Mouse (Mus musculus): ENCODE data around the gene Btnl2.

The Btnl2 gene

DNA sequence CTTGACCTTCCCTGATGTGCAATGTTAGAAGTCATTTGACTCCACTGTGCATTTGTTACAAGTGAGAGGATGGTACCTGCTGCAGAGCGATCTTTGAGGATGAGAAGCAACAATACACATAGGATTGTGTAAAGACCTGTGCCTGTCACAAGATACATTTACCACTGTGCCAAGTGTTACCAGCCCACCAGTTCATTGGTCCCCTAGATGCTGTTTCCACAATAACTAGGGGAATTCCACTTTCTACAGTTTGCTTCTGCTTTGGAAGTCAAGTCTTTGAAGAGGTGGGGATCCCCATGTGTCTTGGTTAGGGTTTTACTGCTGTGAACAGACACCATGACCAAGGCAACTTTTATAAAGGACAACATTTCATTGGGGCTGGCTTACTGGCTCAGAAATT, 23.4 kb upstream of the Btnl2 start:
- Histone ChIP-seq H3K4me1 (replicated peaks; ENCODE audit: low read depth, low read length) (peaks cover 4% of the 10 kb centered on the region; the same call in 1 of the 2 replicates), H3K36me3 (ENCODE audit: insufficient read depth, low read length) (no peaks in the 10 kb centered on the region), H3K27me3 (ENCODE audit: insufficient read depth, low read length) (peaks cover 6% of the 10 kb centered on the region; the same call in 1 of the 2 replicates), H3K9me3 (ENCODE audit: low read length) (no peaks in the 10 kb centered on the region), H3K4me3 (replicated peaks; ENCODE audit: low read length) (no peak overlapping the region)
- TF ChIP-seq NANOG (IDR thresholded peaks at IDR 0.05; ENCODE audit: borderline replicate concordance, low read length) = no peak

DNA sequence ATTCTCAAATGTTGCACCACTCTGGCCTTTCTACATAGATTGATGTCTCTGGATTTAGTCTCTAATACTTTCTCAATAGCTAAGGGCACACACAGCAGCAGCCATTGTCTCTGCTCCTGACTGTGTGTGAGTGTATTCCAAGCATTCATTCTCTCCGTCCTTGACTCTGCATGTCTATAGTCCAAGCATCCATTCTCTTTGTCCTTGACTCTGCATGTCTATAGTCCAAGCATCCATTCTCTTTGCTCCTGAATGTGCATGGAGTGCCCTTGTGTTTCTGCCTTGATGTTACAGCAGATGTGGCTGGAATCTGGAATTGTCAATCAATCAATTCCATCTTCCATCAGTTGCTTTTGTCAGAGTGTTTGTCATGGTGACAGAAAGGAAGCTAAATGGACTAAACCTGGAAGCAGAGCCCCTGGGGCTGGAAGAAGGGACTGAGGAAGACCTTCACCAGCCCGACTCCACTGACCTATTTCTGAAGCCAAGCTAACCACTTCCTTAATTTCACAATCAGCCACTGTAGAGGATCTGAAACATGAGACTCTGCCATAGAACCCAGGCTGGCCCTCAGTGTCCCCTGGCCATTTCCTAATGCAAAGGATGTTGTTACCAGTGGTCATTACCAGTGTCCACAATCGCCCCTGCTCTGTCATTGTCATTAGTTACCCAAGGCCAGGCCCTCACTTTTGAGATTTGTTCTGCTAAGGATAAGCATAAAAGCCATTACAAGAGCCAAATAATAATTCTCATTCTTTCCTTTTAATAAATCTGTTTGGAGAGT, 13.8 kb upstream of the Btnl2 start:
- Histone ChIP-seq H3K4me1 (replicated peaks; ENCODE audit: low read depth, low read length) (no peaks in the 10 kb centered on the region), H3K36me3 (ENCODE audit: insufficient read depth, low read length) (no peaks in the 10 kb centered on the region), H3K9me3 (ENCODE audit: low read length) (peaks cover 35% of the 10 kb centered on the region), H3K27me3 (ENCODE audit: insufficient read depth, low read length) (peaks cover 3% of the 10 kb centered on the region; the same call in 1 of the 2 replicates), H3K4me3 (replicated peaks; ENCODE audit: low read length) (no peak overlapping the region)
- TF ChIP-seq CTCF (conservative IDR thresholded peaks at IDR 0.05; ENCODE audit: low read length) = no peak
- peak; percentile 37; the same call in 1 of the 2 replicates for TF ChIP-seq POU5F1 (IDR thresholded peaks at IDR 0.05; ENCODE audit: borderline replicate concordance, low read length)
- TF ChIP-seq NANOG (IDR thresholded peaks at IDR 0.05; ENCODE audit: borderline replicate concordance, low read length) = peak; percentile 93

DNA sequence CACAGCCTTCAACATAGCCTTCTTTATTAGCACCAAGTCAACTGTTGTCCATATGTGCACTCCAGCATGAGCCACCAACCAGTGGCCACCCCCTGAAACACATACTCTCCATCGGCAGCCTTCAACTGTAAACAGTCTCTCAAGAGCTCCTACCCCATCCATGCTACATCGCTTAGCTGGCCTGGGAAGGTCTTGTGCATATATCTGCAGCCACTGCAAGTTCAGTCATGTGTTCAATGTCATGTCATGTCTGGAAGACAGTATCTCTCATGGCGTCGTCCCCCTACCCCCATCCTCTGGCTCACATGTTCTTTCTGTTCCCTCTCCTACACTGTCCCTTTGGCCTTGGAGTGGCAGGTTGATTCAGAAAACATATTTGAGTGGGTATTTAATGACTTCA, 9.7 kb upstream of the Btnl2 start:
- no peaks in the 10 kb centered on the region for H3K4me1 ChIP-seq (replicated peaks; ENCODE audit: low read depth, low read length)
- no peaks in the 10 kb centered on the region for H3K27me3 ChIP-seq (ENCODE audit: insufficient read depth, low read length)
- no peak overlapping the region for H3K4me3 ChIP-seq (replicated peaks; ENCODE audit: low read length)
- TF ChIP-seq NANOG (IDR thresholded peaks at IDR 0.05; ENCODE audit: borderline replicate concordance, low read length) (no peak), POU5F1 (IDR thresholded peaks at IDR 0.05; ENCODE audit: borderline replicate concordance, low read length) (no peak), CTCF (conservative IDR thresholded peaks at IDR 0.05; ENCODE audit: low read length) (no peak)
- H3K36me3 ChIP-seq (ENCODE audit: insufficient read depth, low read length) = no peaks in the 10 kb centered on the region
- peaks cover 35% of the 10 kb centered on the region for H3K9me3 ChIP-seq (ENCODE audit: low read length)

DNA sequence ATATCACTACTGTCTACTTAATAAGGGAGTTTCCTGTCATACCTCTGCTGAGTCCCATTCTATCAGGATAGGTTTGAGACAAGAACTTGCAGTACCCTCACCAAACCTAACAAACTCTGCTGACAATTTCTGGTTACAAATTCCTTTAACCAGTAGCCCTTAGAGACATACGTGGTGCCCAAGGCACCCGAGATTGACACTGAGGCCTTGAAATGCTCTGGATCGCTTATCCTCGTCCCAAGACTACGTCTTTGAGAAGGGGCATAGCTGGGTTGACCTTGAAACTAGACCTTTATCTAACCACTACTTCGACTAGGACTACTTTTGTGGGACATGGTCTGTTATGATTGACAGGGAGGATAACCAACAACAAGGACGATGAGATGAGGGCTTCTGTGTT, 9.1 kb upstream of the Btnl2 start:
- H3K9me3 ChIP-seq (ENCODE audit: low read length) = peaks cover 33% of the 10 kb centered on the region
- no peak for TF ChIP-seq POU5F1 (IDR thresholded peaks at IDR 0.05; ENCODE audit: borderline replicate concordance, low read length)
- no peak for TF ChIP-seq NANOG (IDR thresholded peaks at IDR 0.05; ENCODE audit: borderline replicate concordance, low read length)
- TF ChIP-seq CTCF (conservative IDR thresholded peaks at IDR 0.05; ENCODE audit: low read length) = no peak
- H3K4me3 ChIP-seq (replicated peaks; ENCODE audit: low read length) = no peak overlapping the region
- H3K36me3 ChIP-seq (ENCODE audit: insufficient read depth, low read length) = no peaks in the 10 kb centered on the region
- no peaks in the 10 kb centered on the region for H3K4me1 ChIP-seq (replicated peaks; ENCODE audit: low read depth, low read length)
- no peaks in the 10 kb centered on the region; the same call in 1 of the 2 replicates for H3K27me3 ChIP-seq (ENCODE audit: insufficient read depth, low read length)

DNA sequence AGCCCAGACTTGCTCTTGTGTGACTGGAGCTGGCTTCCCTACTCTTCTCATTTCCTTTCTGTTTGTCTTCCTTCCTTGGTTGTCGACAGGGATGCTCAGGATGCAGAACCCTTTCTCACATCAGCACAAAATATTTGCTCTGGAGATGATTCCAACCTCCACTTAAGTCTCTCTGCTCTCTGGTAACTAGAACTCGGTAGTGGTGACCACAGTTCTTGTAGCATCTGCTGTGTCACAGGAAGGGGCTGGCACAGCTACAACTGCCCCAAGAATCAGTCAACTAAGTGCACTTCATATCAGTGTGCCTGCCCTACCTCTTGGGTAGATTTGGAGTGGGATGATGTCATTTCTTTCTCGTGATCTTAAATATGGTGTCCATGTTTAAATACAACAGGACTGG, 8.6 kb upstream of the Btnl2 start:
- TF ChIP-seq POU5F1 (IDR thresholded peaks at IDR 0.05; ENCODE audit: borderline replicate concordance, low read length) (no peak), CTCF (conservative IDR thresholded peaks at IDR 0.05; ENCODE audit: low read length) (no peak), NANOG (IDR thresholded peaks at IDR 0.05; ENCODE audit: borderline replicate concordance, low read length) (no peak)
- H3K4me3 ChIP-seq (replicated peaks; ENCODE audit: low read length) = no peak overlapping the region
- H3K9me3 ChIP-seq (ENCODE audit: low read length) = peaks cover 31% of the 10 kb centered on the region
- H3K36me3 ChIP-seq (ENCODE audit: insufficient read depth, low read length) = no peaks in the 10 kb centered on the region
- no peaks in the 10 kb centered on the region for H3K4me1 ChIP-seq (replicated peaks; ENCODE audit: low read depth, low read length)
- peaks cover 3% of the 10 kb centered on the region for H3K27me3 ChIP-seq (ENCODE audit: insufficient read depth, low read length)

DNA sequence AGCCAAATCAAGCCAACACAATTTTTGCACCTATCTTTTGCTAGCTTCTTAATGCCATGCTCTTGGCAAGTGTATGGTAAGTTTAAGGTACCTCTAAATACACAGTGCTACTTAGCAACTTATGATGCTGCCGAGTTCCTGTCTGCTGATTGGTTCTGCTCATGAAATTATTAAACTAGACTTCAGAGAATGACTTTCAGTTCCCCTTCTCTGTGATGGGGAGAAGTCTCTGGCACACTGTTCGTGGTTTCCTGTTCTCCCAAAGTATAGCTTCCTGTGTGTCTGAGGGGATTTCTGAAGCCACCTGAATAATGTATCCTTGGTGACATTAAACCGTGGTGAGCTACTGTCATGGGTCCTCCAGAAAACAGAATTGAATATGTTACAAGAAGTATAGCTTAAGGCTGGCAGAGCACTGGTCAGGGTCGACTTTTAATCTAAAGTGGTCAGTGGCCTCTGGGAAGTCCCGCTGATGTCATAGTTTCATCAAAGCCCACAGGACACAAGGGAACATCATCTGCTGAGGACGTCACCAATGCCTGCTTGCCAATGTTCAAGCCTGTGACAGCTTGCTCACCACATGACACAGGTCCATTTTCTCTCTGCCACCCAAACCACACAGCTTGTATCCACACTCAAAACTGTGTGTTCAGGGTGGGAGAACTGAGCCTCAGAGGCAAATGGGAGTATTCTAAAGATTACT, 6.9 kb upstream of the Btnl2 start:
- Histone ChIP-seq H3K27me3 (ENCODE audit: insufficient read depth, low read length) (peaks cover 13% of the 10 kb centered on the region), H3K36me3 (ENCODE audit: insufficient read depth, low read length) (no peaks in the 10 kb centered on the region), H3K4me3 (replicated peaks; ENCODE audit: low read length) (no peak overlapping the region), H3K9me3 (ENCODE audit: low read length) (peaks cover 23% of the 10 kb centered on the region), H3K4me1 (replicated peaks; ENCODE audit: low read depth, low read length) (no peaks in the 10 kb centered on the region)
- no peak for TF ChIP-seq POU5F1 (IDR thresholded peaks at IDR 0.05; ENCODE audit: borderline replicate concordance, low read length)
- TF ChIP-seq CTCF (conservative IDR thresholded peaks at IDR 0.05; ENCODE audit: low read length) = no peak
- TF ChIP-seq NANOG (IDR thresholded peaks at IDR 0.05; ENCODE audit: borderline replicate concordance, low read length) = no peak

DNA sequence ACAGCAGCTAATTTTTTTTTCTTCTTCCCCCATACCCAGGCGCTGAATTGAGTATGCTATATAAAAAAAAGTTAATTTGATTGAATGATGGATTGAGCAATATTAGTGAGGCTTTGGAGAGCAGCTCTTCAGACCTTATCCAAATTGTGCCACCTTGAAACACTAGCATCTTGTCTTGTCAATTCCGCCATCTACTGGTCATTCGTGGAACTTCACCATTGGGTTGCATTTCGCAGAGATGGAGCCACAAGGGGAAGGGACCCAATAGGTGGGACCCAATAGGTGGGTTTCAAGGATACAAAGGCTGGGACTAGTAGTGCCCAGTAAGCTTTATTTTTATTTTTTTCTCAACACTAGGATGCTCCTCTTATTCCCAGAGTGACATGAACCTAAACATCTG, 5.2 kb upstream of the Btnl2 start:
- Histone ChIP-seq H3K4me1 (replicated peaks; ENCODE audit: low read depth, low read length) (no peaks in the 10 kb centered on the region), H3K4me3 (replicated peaks; ENCODE audit: low read length) (no peak overlapping the region), H3K9me3 (ENCODE audit: low read length) (peaks cover 13% of the 10 kb centered on the region; the same call in 1 of the 2 replicates), H3K27me3 (ENCODE audit: insufficient read depth, low read length) (peaks cover 13% of the 10 kb centered on the region), H3K36me3 (ENCODE audit: insufficient read depth, low read length) (no peaks in the 10 kb centered on the region)
- TF ChIP-seq NANOG (IDR thresholded peaks at IDR 0.05; ENCODE audit: borderline replicate concordance, low read length) = no peak
- TF ChIP-seq CTCF (conservative IDR thresholded peaks at IDR 0.05; ENCODE audit: low read length) = peak; percentile 95

DNA sequence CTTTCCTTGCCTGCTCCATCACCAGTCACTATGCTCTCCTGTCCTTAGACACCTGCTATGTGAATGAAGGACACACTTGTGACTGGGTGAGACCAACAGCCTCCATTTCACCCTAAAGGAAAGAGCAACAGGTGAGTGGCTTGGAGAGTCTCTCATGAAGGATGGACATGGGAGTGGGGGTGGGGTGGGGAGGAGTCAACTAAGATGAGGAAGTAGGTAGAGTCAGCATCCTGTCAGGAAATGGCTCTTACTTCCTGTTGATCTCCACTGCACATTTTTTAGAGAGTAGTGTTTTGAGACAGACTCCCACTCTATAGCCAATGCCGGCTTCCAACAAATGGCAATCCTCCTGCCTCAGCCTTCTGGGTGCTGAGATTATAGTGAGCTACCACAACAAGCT, 318 bp downstream of the Btnl2 start:
- peaks cover 13% of the 10 kb centered on the region; the same call in 1 of the 2 replicates for H3K9me3 ChIP-seq (ENCODE audit: low read length)
- TF ChIP-seq CTCF (conservative IDR thresholded peaks at IDR 0.05; ENCODE audit: low read length) (no peak), POU5F1 (IDR thresholded peaks at IDR 0.05; ENCODE audit: borderline replicate concordance, low read length) (no peak), NANOG (IDR thresholded peaks at IDR 0.05; ENCODE audit: borderline replicate concordance, low read length) (no peak)

More for the DNA sequence above, 318 bp downstream of the Btnl2 start:
- no peaks in the 10 kb centered on the region for H3K36me3 ChIP-seq (ENCODE audit: insufficient read depth, low read length)
- peaks cover 18% of the 10 kb centered on the region for H3K27me3 ChIP-seq (ENCODE audit: insufficient read depth, low read length)
- no peaks in the 10 kb centered on the region for H3K4me1 ChIP-seq (replicated peaks; ENCODE audit: low read depth, low read length)
- no peak overlapping the region for H3K4me3 ChIP-seq (replicated peaks; ENCODE audit: low read length)
